Mouse (Mus musculus) heart, embryonic 14.5 days (tissue): Measurements from ENCODE around the gene Snapc3. TPM values are rescaled to one million over a fixed set of nuclear protein-coding genes. Genes with fewer than 3 reads are reported as not detected.
"Not testable (repeated sequence)": the region's sequence is repeated elsewhere in the genome, so short reads cannot be mapped to it uniquely, and the experiment has no call there.

ENCODE experiments used
- ATAC-seq: fragments of 200-750 bp; cut with Nextera tagmentation; 2 replicates; pipeline ENCODE4 v1.8.0; 2017; ENCODE audit warnings: low read depth, moderate TSS enrichment; ENCODE audit not compliant: insufficient number of reproducible peaks, insufficient read depth, low FRiP score
- H3K27ac ChIP-seq, 2 experiments: fragments of 200-500 bp in 1 of 2; fragments of 300-500 bp in 1 of 2; sonication (generic) in 1 of 2; replicated peaks in 1 of 2; 2 replicates each; pipeline ENCODE4 v1.5.1; 2012 to 2014; ENCODE audit warnings: low read depth in 2 of 2, low read length in 2 of 2, control low read depth in 1 of 2, mild to moderate bottlenecking in 1 of 2, mixed read lengths in 1 of 2; ENCODE audit not compliant: control insufficient read depth in 1 of 2, insufficient read depth in 1 of 2
- H3K27me3 ChIP-seq: fragments of 300-500 bp; sonication (generic); 2 replicates; pipeline ENCODE4 v1.6.1; 2014; ENCODE audit warnings: mild to moderate bottlenecking, low read length, control low read depth; ENCODE audit not compliant: control insufficient read depth, insufficient read depth
- H3K36me3 ChIP-seq: fragments of 300-500 bp; sonication (generic); 2 replicates; pipeline ENCODE4 v1.6.1; 2014; ENCODE audit warnings: mild to moderate bottlenecking, control low read depth, low read length, mixed read lengths; ENCODE audit not compliant: control insufficient read depth, insufficient read depth
- H3K4me1 ChIP-seq, 2 experiments: fragments of 200-500 bp in 1 of 2; fragments of 300-500 bp in 1 of 2; sonication (generic) in 1 of 2; 2 replicates each; pipeline ENCODE4 v1.6.1; 2012 to 2014; ENCODE audit warnings: low read length in 2 of 2, control low read depth in 1 of 2, mixed read lengths in 1 of 2; ENCODE audit not compliant: control insufficient read depth in 2 of 2, insufficient read depth in 2 of 2
- H3K4me2 ChIP-seq: fragments of 300-500 bp; sonication (generic); 2 replicates; pipeline ENCODE4 v1.6.1; 2014; ENCODE audit warnings: mild to moderate bottlenecking, low read length
- H3K4me3 ChIP-seq, 2 experiments: fragments of 200-500 bp in 1 of 2; fragments of 300-500 bp in 1 of 2; sonication (generic) in 1 of 2; 2 replicates each; pipeline ENCODE4 v1.5.1; 2012 to 2014; ENCODE audit warnings: low read length in 2 of 2, mild to moderate bottlenecking in 2 of 2, control low read depth in 1 of 2, low read depth in 1 of 2, moderate library complexity in 1 of 2; ENCODE audit not compliant: control insufficient read depth in 1 of 2, insufficient read depth in 1 of 2
- H3K9ac ChIP-seq: fragments of 300-500 bp; sonication (generic); 2 replicates; pipeline ENCODE4 v1.6.1; 2014; ENCODE audit warnings: mild to moderate bottlenecking, low read length
- H3K9me3 ChIP-seq: fragments of 300-500 bp; sonication (generic); 2 replicates; pipeline ENCODE4 v1.6.1; 2016; ENCODE audit warnings: low read length, control low read depth; ENCODE audit not compliant: control insufficient read depth
- WGBS: fragments of 180-500 bp; shearing (Covaris S2); extraction: QIAGEN DNeasy Blood & Tissue Kit; methylation state at CpG from one replicate; pipeline ENCODE4 v1.1.7; 2014; 5-methylcytosine and 5-hydroxymethylcytosine counted together
- polyA plus RNA-seq: library from polyadenylated mRNA; unstranded; fragments of >200 nt; fragmentation: Nextera tagmentation; extraction: Ambion mirVana; gene quantifications from 2 replicates; pipeline ENCODE4 v1.2.1, GENCODE M21; 2014

Snapc3 gene
- polyA plus RNA-seq, 1 experiment from 2014 or later: 33.7 TPM

GRCm38 (mm10) chr4:83497013-83497412 lies 79.5 kb downstream of the Snapc3 start:
- not testable (repeated sequence) for H3K27me3 ChIP-seq, H3K4me2 ChIP-seq, ATAC-seq, H3K4me3 ChIP-seq, H3K4me1 ChIP-seq, H3K27ac ChIP-seq, H3K9me3 ChIP-seq, H3K9ac ChIP-seq, H3K36me3 ChIP-seq
- WGBS: 87% methylated on average over 5 of the region's 5 CpGs

GRCm38 (mm10) chr4:83500154-83501036 lies 82.9 kb downstream of the Snapc3 start:
- Histone ChIP-seq H3K4me2 (peak overlapping the region; percentile 60), H3K36me3 (no peaks in the 10 kb centered on the region), H3K4me1 (peaks cover 2 to 4% of the 10 kb centered on the region in 2 experiments; a peak in 1 of 4 replicates), H3K9me3 (no peaks in the 10 kb centered on the region), H3K27me3 (no peaks in the 10 kb centered on the region), H3K27ac (no peak overlapping the region), H3K4me3 (peak overlapping the region; percentile 26 to 27), H3K9ac (no peak overlapping the region)
- no peak for ATAC-seq
- WGBS: 8% methylated on average over 22 of the region's 22 CpGs

GRCm38 (mm10) chr4:83501037-83501430 lies 83.5 kb downstream of the Snapc3 start:
- ATAC-seq: no peak
- H3K27me3 ChIP-seq: no peaks in the 10 kb centered on the region
- H3K4me3 ChIP-seq: peak overlapping the region in 1 of 2 experiments; percentile 26; a peak in 1 of 4 replicates
- no peak overlapping the region for H3K9ac ChIP-seq
- no peak overlapping the region for H3K27ac ChIP-seq
- H3K9me3 ChIP-seq: no peaks in the 10 kb centered on the region
- peaks cover 2 to 4% of the 10 kb centered on the region in 2 experiments; a peak in 1 of 4 replicates for H3K4me1 ChIP-seq
- WGBS: 31% methylated on average over 7 of the region's 7 CpGs
- peak overlapping the region; percentile 60 for H3K4me2 ChIP-seq
- no peaks in the 10 kb centered on the region for H3K36me3 ChIP-seq

GRCm38 (mm10) chr4:83509600-83509999 lies 92.1 kb downstream of the Snapc3 start:
- H3K9me3 ChIP-seq: no peaks in the 10 kb centered on the region
- no peak overlapping the region for H3K4me2 ChIP-seq
- H3K36me3 ChIP-seq: no peaks in the 10 kb centered on the region
- H3K27me3 ChIP-seq: no peaks in the 10 kb centered on the region
- no peak overlapping the region for H3K4me3 ChIP-seq
- no peak overlapping the region for H3K27ac ChIP-seq
- H3K4me1 ChIP-seq: no peaks in the 10 kb centered on the region
- 51% methylated on average over 2 of the region's 2 CpGs for WGBS
- ATAC-seq: no peak
- no peak overlapping the region for H3K9ac ChIP-seq

GRCm38 (mm10) chr4:83511083-83511482 lies 93.6 kb downstream of the Snapc3 start:
- Histone ChIP-seq H3K9me3 (no peaks in the 10 kb centered on the region), H3K4me1 (no peaks in the 10 kb centered on the region), H3K4me3 (no peak overlapping the region), H3K27me3 (no peaks in the 10 kb centered on the region), H3K4me2 (no peak overlapping the region), H3K27ac (no peak overlapping the region), H3K9ac (no peak overlapping the region), H3K36me3 (no peaks in the 10 kb centered on the region)
- no peak for ATAC-seq
- WGBS: 52% methylated on average over 8 of the region's 8 CpGs

GRCm38 (mm10) chr4:83512217-83512616 lies 94.7 kb downstream of the Snapc3 start:
- WGBS: 85% methylated on average over 3 of the region's 3 CpGs
- H3K27ac ChIP-seq: no peak overlapping the region
- no peaks in the 10 kb centered on the region for H3K27me3 ChIP-seq

GRCm38 (mm10) chr4:83512644-83513043 lies 95.1 kb downstream of the Snapc3 start:
- Histone ChIP-seq H3K36me3 (no peaks in the 10 kb centered on the region), H3K4me1 (no peaks in the 10 kb centered on the region), H3K9ac (no peak overlapping the region), H3K4me3 (no peak overlapping the region), H3K4me2 (no peak overlapping the region), H3K9me3 (no peaks in the 10 kb centered on the region), H3K27ac (no peak overlapping the region), H3K27me3 (no peaks in the 10 kb centered on the region)
- no peak for ATAC-seq
- 50% methylated on average over 2 of the region's 2 CpGs for WGBS

More at GRCm38 (mm10) chr4:83512217-83512616, 94.7 kb downstream of the Snapc3 start:
- H3K4me1 ChIP-seq: no peaks in the 10 kb centered on the region
- H3K9me3 ChIP-seq: no peaks in the 10 kb centered on the region
- H3K9ac ChIP-seq: no peak overlapping the region
- H3K4me2 ChIP-seq: no peak overlapping the region
- no peak for ATAC-seq
- no peaks in the 10 kb centered on the region for H3K36me3 ChIP-seq
- no peak overlapping the region for H3K4me3 ChIP-seq
